16 mouse cellular contexts compared by ENCODE assay signal in genomic region chr9:67145392-67145791, GRCm38 (mm10).
"Had no signal": no experiment of that assay in that cellular context is flagged by ENCODE, and none has a peak within 500 bp of the region (broad histone marks: within the 10 kb centered on the region; RNA-seq: fewer than 3 reads in every experiment).

No protein-coding gene starts in this region.

- H3K36me3 ChIP-seq: liver, embryonic 13.5 days; liver, embryonic 15.5 days; midbrain, embryonic 13.5 days; midbrain, embryonic 15.5 days; neural tube, embryonic 12.5 days; stomach, embryonic 15.5 days had no signal

- H3K4me2 ChIP-seq: liver, embryonic 13.5 days; liver, embryonic 15.5 days; midbrain, embryonic 11.5 days; midbrain, embryonic 13.5 days; midbrain, embryonic 15.5 days; neural tube, embryonic 12.5 days; stomach, embryonic 15.5 days had no signal

- H3K4me1 ChIP-seq: liver, embryonic 13.5 days; liver, embryonic 15.5 days; midbrain, embryonic 13.5 days; midbrain, embryonic 15.5 days had no signal

- H3K27me3 ChIP-seq: liver, embryonic 13.5 days; liver, embryonic 15.5 days; midbrain, embryonic 13.5 days; midbrain, embryonic 15.5 days; neural tube, embryonic 12.5 days; stomach, embryonic 15.5 days had no signal

- H3K4me3 ChIP-seq: liver, embryonic 13.5 days; liver, embryonic 15.5 days; megakaryocyte, embryonic 14.5 days; midbrain, embryonic 13.5 days; midbrain, embryonic 15.5 days; neural tube, embryonic 12.5 days; stomach, embryonic 15.5 days had no signal

- DNase-seq: liver, embryonic 13.5 days; liver, postnatal 0 days; lung, adult 2 months; right cerebral cortex, postnatal 14 days; thymus, adult 2 months; thymus, postnatal 25 days; thymus, postnatal 4 days had no signal

- H3K27ac ChIP-seq: liver, embryonic 13.5 days; liver, embryonic 15.5 days; macrophage; midbrain, embryonic 13.5 days; midbrain, embryonic 15.5 days; neural tube, embryonic 12.5 days; stomach, embryonic 15.5 days; stomach, postnatal 0 days had no signal

- H3K9me3 ChIP-seq: liver, embryonic 13.5 days; liver, embryonic 15.5 days; megakaryocyte, embryonic 14.5 days; midbrain, embryonic 13.5 days; midbrain, embryonic 15.5 days; neural tube, embryonic 12.5 days; stomach, embryonic 15.5 days had no signal

- H3K9ac ChIP-seq: liver, embryonic 13.5 days; liver, embryonic 15.5 days; liver, postnatal 0 days; midbrain, embryonic 13.5 days; midbrain, embryonic 15.5 days; neural tube, embryonic 12.5 days; stomach, embryonic 15.5 days had no signal

- ATAC-seq: liver, postnatal 0 days; midbrain, embryonic 13.5 days; midbrain, embryonic 15.5 days had no signal
